Mouse (Mus musculus) CD4-positive, CD25-positive, alpha-beta regulatory T cell, adult 2 months (primary cell): ENCODE results near the gene Smg1.

Source experiments
- DNase-seq: peaks from one replicate; pipeline ENCODE4 v3.0.0-alpha.2; 2012; ENCODE audit warnings: low read depth, low spot score

The Smg1 gene

DNA sequence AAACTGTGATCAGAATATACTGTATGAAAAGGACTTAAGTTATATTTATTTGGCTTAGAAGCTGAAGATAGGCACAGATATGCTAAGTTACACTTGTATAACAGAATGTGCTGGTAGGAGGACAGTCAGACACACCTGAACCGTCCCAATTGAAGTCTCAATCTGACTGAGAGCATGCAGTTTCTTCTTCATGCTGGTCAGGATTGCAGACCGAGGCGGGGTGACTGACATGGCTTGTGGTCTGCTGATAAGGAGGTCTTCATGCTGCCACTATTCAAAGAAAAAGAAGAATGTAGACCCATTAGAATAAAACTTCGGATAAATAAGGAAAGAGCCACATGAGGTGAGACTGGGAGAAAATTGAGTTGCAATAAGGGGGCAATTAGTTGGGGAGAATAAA, 100.3 kb downstream of the Smg1 start:
- no peak for DNase-seq

DNA sequence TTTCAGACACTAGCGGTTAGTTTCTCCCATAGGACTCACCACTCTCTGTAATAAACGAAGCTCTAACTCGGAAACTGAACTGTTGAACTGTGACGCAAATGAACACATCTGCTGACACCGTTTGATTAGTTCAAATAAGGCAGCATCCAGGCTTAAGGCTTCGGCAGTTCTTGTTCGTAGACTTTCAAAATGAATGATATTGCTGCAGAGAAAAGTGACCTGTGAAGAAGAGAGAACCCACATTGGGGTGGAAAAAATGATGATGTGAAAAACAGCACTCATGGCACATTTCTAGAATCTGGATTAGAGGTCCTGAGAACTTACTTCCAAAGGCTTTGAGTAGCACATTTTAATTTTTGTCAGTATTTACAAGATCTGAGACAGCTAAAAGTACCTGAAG, 102.2 kb downstream of the Smg1 start:
- DNase-seq: no peak

DNA sequence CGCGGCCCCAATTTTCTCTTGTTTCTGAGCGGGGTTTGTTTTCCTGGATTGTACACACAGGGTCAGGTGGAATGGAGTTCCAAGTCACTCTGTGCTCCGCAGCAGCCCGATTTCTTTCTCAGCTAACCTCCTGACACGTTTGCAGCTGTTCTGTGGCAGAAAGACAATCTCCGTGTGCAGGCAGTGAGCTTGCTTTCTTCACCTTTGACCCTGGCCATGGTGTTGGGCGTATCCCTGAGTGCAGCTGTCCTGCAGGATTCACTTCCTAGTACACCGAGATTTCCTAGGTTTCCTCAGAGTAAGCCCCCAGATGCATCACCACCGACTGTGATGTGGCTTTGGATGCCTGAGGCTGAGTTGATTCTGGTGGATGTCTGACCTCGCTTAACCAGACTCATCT, 108.3 kb downstream of the Smg1 start:
- DNase-seq: no peak

DNA sequence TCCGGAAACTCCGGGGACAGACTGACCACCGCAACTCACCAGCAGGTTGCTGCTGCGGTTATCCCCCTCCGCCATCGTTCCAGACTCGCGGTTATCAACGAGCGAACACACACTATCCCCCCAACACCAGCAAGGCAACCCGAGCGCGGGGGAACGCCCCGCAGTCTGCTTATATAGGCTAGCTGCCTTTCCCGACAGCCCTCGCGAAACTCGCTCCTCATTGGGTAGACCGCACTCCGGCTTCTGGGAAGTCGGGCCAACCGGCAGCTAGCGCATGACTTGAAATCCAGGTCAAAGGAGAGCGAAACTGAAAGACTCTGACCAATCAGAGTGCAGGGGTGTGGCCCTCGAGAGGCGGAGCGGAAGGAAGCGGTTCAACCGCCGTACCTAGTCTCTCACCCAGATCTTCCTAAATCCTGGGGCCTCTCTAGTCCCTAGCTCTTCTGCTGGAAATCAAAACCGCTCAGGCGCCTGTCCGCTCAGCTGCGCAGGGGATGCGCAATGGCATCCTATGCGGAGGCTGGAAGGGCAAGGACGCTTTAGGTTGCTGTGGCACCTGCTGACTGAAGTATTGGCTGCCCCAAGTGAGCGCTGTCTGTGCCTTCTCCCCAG, 113.9 kb downstream of the Smg1 start, which contains the start of gene Arl6ip1:
TSS of gene Arl6ip1 (minus strand) at position 233 of the 612 bp plus-strand sequence.
- peak; percentile 98 for DNase-seq

- DNase-seq: no peak
These were observed 114.5 kb downstream of the Smg1 start for GRCm38 (mm10) chr7:118128925-118129429.

DNA sequence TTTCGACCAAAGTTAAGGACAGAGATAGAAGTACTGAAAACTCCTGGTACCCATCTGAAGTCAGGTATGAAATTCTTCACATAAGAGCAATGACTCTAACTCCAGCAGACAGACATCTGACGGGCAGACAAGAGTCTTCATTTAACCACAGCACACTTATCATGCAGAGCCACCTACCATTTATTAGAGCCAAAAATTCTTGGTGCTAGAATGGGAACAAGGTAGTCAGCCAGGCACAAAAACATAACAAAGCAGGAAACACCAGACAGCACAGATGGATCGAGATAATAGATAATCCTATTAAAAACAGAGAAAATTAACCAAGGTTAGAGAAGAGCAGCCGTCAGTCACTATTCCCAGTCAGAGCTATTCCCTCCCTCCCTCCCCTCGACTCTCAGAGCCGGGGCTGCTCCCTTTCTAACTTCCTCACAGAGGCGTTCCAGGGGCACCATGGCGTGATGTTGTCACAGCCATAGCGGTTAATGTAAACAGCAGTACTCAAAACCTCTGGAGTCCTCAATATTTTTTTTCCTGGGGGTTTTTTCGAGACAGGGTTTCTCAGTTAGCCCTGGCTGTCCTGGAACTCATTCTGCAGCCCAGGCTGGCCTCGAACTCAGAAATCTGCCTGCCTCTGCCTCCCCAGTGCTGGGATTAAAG, 117.1 kb downstream of the Smg1 start:
- DNase-seq: no peak

GRCm38 (mm10) chr7:118125736-118126135, 117.7 kb downstream of the Smg1 start:
- DNase-seq: no peak

DNA sequence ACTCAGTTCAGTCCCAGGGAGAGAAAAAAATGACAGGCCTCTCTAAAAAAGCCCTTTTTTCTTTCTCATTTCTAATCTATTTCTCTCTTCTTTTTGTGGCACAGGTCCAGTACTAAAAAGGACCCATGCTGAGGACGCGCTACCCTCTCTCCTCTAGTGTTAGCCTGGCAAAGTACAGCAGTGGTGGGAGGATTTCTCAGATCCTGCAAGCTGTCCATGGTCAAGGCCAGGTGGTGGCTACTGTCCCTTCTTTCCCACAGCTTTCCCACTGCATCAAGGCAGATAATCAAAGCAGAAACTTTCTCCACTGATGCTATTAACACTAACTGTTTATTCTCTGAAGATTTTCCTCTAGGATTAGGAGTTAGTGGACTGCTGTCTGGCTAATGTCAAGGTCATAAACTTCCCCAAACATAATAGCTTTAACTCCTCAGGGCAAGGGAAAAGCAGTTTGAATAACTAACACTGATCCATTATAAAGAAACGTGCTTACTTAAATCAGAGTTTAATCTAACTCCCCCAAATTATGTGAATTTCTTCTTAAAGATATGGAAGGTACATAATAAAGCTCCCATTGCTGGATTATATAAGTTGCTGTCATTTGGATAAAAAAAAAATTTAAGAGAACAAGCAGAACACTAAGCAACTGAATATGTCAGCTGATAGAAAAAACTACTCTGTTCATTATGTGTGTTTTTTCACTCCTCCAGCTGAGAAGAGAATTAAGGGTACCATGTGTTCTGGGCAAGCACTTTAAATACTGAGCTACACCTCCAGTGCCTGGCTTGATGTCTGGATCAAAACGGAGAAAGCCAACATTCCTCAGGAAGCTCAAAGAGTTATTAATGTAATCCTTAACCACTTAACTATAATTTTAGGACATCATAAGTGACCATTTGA, 119.7 kb downstream of the Smg1 start:
- DNase-seq: no peak

- no peak for DNase-seq
These were observed 121.2 kb downstream of the Smg1 start for GRCm38 (mm10) chr7:118122235-118122634.

DNA sequence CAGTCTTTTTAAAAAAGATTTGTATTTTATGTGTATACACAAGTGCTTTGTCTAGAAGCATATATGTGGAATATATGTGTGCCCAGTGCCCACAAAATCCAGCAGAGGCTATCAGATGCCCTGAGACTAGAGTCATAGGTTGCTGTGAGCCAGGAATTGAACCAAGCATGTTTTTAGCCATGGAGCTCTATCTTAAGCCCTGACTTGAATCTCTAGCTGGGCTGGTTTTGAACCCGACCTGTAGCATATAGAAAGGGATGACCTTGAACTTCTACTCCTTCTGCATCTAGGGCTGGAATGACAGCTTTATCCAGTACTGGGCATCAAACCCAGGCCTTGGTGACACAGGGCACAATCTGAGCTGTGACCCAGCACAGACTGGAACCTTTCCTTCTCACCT, 122.8 kb downstream of the Smg1 start:
- no peak for DNase-seq

- DNase-seq: peak; percentile 73
These were observed 123.5 kb downstream of the Smg1 start for GRCm38 (mm10) chr7:118119946-118120345.

GRCm38 (mm10) chr7:118119142-118119541, 124.3 kb downstream of the Smg1 start:
- peak; percentile 44 for DNase-seq

- no peak for DNase-seq
These were observed 125.0 kb downstream of the Smg1 start for GRCm38 (mm10) chr7:118118426-118118825.

DNA sequence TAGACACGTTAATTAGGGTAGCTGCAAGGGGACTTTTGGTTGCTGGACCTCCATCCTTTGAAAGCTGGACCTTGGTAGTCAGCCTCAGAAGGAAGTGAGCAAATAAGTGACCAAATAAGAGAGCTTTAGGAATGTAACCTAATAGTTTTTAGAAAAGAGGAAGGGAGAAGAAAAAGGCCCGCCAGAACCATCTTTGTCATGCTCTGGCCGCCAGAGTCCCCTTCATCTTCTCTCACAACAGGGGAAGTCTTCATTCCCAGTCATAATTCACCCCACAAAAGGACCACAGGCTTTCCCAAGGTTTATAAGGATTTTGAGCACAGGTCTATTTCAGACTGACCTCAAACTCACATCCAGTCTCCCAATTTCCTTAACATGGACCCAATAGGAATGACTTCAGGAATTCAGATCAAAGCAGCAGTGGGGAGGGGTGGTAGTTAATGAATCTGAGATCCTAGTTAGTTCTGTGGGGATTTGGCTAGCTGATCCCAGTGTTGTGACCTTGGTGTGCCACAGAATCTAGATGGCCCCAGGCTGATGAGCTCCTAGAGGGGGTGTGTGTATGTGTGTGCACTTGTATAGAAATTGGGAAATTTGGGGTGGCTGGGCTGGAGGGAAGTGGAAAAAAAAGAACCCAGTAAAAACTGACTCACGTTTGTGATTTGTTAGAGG, 125.8 kb downstream of the Smg1 start:
- no peak for DNase-seq

- DNase-seq: no peak
These were observed 126.5 kb downstream of the Smg1 start for GRCm38 (mm10) chr7:118116787-118117538.

DNA sequence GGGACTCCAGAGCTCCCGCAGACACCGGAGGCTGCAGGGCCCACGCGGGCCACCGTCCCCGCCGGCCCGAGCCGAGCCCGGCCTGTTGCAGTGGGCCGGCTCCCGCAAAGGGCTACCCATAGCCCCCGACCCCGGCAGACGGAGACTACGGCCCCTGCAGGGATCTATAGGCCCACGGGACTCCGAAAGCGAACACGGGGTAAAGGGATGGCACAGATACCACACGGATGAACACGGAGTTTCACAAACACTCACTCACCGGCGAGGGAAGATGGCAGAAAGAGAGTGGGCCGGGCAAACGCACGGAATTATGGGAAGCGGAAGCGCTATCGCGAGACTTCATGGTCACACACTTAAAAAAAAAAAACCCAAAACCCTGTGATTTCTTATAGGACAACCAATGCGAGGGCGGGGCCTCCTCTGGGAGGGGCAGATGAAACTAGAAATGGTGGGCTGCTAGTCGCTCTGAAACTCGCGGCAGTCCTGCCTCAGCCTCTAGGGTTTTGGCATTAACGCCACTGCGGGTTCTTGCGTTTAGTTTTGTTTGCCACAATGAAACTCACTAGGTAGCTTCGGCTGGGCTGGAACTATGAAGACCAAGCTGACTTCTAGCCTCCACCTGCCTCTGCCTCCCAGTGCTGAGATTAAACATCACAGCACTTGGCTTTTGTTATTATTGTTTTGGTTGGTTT, 127.4 kb downstream of the Smg1 start, which contains the start of gene Rps15a:
TSS of gene Rps15a (minus strand) at position 312 of the 692 bp plus-strand sequence.
- DNase-seq: peak; percentile 98

- no peak for DNase-seq
These were observed 128.0 kb downstream of the Smg1 start for GRCm38 (mm10) chr7:118115533-118115876.

GRCm38 (mm10) chr7:118113541-118114297, 129.8 kb downstream of the Smg1 start:
- peak; percentile 38 for DNase-seq

- DNase-seq: no peak
These were observed 132.3 kb downstream of the Smg1 start for GRCm38 (mm10) chr7:118111128-118111527.

GRCm38 (mm10) chr7:118107671-118108070, 135.8 kb downstream of the Smg1 start:
- DNase-seq: no peak
